Mouse (Mus musculus): ENCODE results near the gene Alg9.

GRCm38 (mm10) chr9:50803055-50803671 lies 28.3 kb downstream of the Alg9 start:
- TF ChIP-seq CTCF (conservative IDR thresholded peaks at IDR 0.05; ENCODE audit: low read length): no peak
- no peak for TF ChIP-seq NANOG (IDR thresholded peaks at IDR 0.05; ENCODE audit: borderline replicate concordance, low read length)
- no peak for TF ChIP-seq POU5F1 (IDR thresholded peaks at IDR 0.05; ENCODE audit: borderline replicate concordance, low read length)

Data from E14TG2a.4 (cell line).